Mouse (Mus musculus): ENCODE results near the gene Rem2.

DNA sequence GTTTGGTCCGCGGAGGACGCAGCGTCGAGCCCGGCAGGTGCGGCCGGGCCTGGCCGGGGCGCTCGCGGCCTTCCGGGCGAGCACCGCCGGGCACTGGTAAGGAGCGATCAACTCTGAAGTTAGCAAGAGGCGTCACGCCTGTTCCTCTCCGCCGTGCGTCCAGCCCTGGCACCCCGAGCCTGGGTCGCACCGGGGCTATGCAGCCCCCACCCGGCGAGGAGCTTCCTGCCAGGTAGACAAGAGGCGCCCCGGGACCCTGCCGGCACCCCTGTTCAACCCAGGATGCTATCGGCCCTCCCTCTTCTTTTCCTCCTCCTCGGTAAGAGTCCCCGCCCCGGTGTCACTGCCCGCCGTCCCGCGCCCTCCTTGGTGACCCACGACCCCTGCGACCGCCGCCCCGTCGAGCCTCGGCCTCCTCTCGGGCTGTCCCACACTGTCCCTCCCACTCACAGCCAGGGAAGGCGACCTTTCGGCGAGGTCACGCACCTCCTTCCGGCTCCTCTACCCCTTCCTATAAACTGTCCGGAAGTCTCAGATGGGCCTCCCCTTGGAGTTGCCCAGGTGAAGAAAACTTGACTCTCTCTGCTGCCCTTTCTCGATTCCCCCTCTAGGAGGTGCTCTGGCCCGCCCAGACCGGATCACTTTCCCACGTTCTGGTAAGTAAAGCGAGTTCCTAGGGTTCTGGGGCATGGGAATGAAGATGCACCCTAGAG is 11.5 kb upstream of the Rem2 start:
- TF ChIP-seq GATA1 (IDR thresholded peaks at IDR 0.05; ENCODE audit: low read length) (no peak), TAL1 (IDR thresholded peaks at IDR 0.05; ENCODE audit: low read length) (no peak)

Data from erythroblast, embryonic 14.5 days (primary cell).